Mouse (Mus musculus) thymus, postnatal 4 days (tissue): Measurements from ENCODE around the gene Pcgf5.
"Not testable (repeated sequence)": the region's sequence is repeated elsewhere in the genome, so short reads cannot be mapped to it uniquely, and the experiment has no call there.

Experiments used
- DNase-seq: peaks from one replicate; pipeline ENCODE4 v3.0.0; 2021

Gene Pcgf5

GRCm38 (mm10) chr19:36388502-36388901 is 40.4 kb downstream of the Pcgf5 start:
- no peak for DNase-seq

- no peak for DNase-seq
These were observed 42.6 kb downstream of the Pcgf5 start for GRCm38 (mm10) chr19:36390714-36391113.

GRCm38 (mm10) chr19:36398500-36398899 is 50.4 kb downstream of the Pcgf5 start:
- DNase-seq, result no peak

- DNase-seq, result no peak
These were observed 60.4 kb downstream of the Pcgf5 start for GRCm38 (mm10) chr19:36408352-36409100.

GRCm38 (mm10) chr19:36409280-36409860 is 61.3 kb downstream of the Pcgf5 start:
- peak; percentile 100 for DNase-seq

GRCm38 (mm10) chr19:36409861-36410392 is 61.8 kb downstream of the Pcgf5 start:
- DNase-seq, result no peak

- no peak for DNase-seq
These were observed 71.8 kb downstream of the Pcgf5 start for GRCm38 (mm10) chr19:36419885-36420284.

GRCm38 (mm10) chr19:36427195-36427876 is 79.2 kb downstream of the Pcgf5 start:
- DNase-seq, result no peak

- no peak for DNase-seq
These were observed 80.0 kb downstream of the Pcgf5 start for GRCm38 (mm10) chr19:36428116-36428515.

- DNase-seq, result no peak
These were observed 81.2 kb downstream of the Pcgf5 start for GRCm38 (mm10) chr19:36429354-36429753.

GRCm38 (mm10) chr19:36433161-36433560 is 85.1 kb downstream of the Pcgf5 start:
- no peak for DNase-seq

- peak; percentile 52 for DNase-seq
These were observed 92.0 kb downstream of the Pcgf5 start for GRCm38 (mm10) chr19:36439894-36440714.

GRCm38 (mm10) chr19:36450997-36451608 is 103.0 kb downstream of the Pcgf5 start:
- no peak for DNase-seq

- no peak for DNase-seq
These were observed 103.6 kb downstream of the Pcgf5 start for GRCm38 (mm10) chr19:36451731-36452130.

GRCm38 (mm10) chr19:36452210-36452609 is 104.1 kb downstream of the Pcgf5 start:
- DNase-seq, result not testable (repeated sequence)

- no peak for DNase-seq
These were observed 105.3 kb downstream of the Pcgf5 start for GRCm38 (mm10) chr19:36453451-36453850.

GRCm38 (mm10) chr19:36470106-36470505 is 122.0 kb downstream of the Pcgf5 start:
- peak; percentile 92 for DNase-seq

GRCm38 (mm10) chr19:36471325-36471724 is 123.2 kb downstream of the Pcgf5 start:
- no peak for DNase-seq

GRCm38 (mm10) chr19:36476596-36476995 is 128.5 kb downstream of the Pcgf5 start:
- no peak for DNase-seq

- peak; percentile 65 for DNase-seq
These were observed 129.0 kb downstream of the Pcgf5 start for GRCm38 (mm10) chr19:36477151-36477550.

- peak; percentile 63 for DNase-seq
These were observed 129.6 kb downstream of the Pcgf5 start for GRCm38 (mm10) chr19:36477684-36478083.

- no peak for DNase-seq
These were observed 142.8 kb downstream of the Pcgf5 start for GRCm38 (mm10) chr19:36490911-36491310.
